Mouse (Mus musculus): Measurements from ENCODE around the gene Akr1b3. TPM values are rescaled to one million over a fixed set of nuclear protein-coding genes. Genes with fewer than 3 reads are reported as not detected.
"Not testable (repeated sequence)": the region's sequence is repeated elsewhere in the genome, so short reads cannot be mapped to it uniquely, and the experiment has no call there.

The Akr1b3 gene
- total RNA-seq, 2 experiments from 2014 or later, result 38.7 to 42.2 TPM

- DNase-seq (ENCODE audit: extremely low spot score in 1 of 2, low spot score in 1 of 2), result not testable (repeated sequence)
These were observed 14.5 kb upstream of the Akr1b3 start for GRCm38 (mm10) chr6:34331804-34332203.

GRCm38 (mm10) chr6:34331379-34331778 lies 14.1 kb upstream of the Akr1b3 start:
- DNase-seq (ENCODE audit: extremely low spot score in 1 of 2, low spot score in 1 of 2), result no peak

GRCm38 (mm10) chr6:34322121-34322520 lies 4.8 kb upstream of the Akr1b3 start:
- DNase-seq (ENCODE audit: extremely low spot score in 1 of 2, low spot score in 1 of 2), result no peak

GRCm38 (mm10) chr6:34318636-34319035 lies 1.4 kb upstream of the Akr1b3 start:
- DNase-seq (ENCODE audit: extremely low spot score in 1 of 2, low spot score in 1 of 2), result no peak

GRCm38 (mm10) chr6:34318172-34318571 lies 894 bp upstream of the Akr1b3 start:
- DNase-seq (ENCODE audit: extremely low spot score in 1 of 2, low spot score in 1 of 2), result no peak

GRCm38 (mm10) chr6:34313921-34314320 lies 3.4 kb downstream of the Akr1b3 start:
- DNase-seq (ENCODE audit: extremely low spot score in 1 of 2, low spot score in 1 of 2), result no peak

GRCm38 (mm10) chr6:34313386-34313785 lies 3.9 kb downstream of the Akr1b3 start:
- DNase-seq (ENCODE audit: extremely low spot score in 1 of 2, low spot score in 1 of 2), result no peak

GRCm38 (mm10) chr6:34310023-34310595 lies 7.2 kb downstream of the Akr1b3 start:
- DNase-seq (ENCODE audit: extremely low spot score in 1 of 2, low spot score in 1 of 2), result no peak

GRCm38 (mm10) chr6:34309526-34309925 lies 7.8 kb downstream of the Akr1b3 start:
- no peak for DNase-seq (ENCODE audit: extremely low spot score in 1 of 2, low spot score in 1 of 2)

GRCm38 (mm10) chr6:34306797-34307196 lies 10.5 kb downstream of the Akr1b3 start:
- no peak for DNase-seq (ENCODE audit: extremely low spot score in 1 of 2, low spot score in 1 of 2)

GRCm38 (mm10) chr6:34304675-34305241 lies 12.5 kb downstream of the Akr1b3 start:
- DNase-seq (ENCODE audit: extremely low spot score in 1 of 2, low spot score in 1 of 2), result no peak

- DNase-seq (ENCODE audit: extremely low spot score in 1 of 2, low spot score in 1 of 2), result no peak
These were observed 20.2 kb downstream of the Akr1b3 start for GRCm38 (mm10) chr6:34297055-34297454.

GRCm38 (mm10) chr6:34295437-34295836 lies 21.8 kb downstream of the Akr1b3 start:
- DNase-seq (ENCODE audit: extremely low spot score in 1 of 2, low spot score in 1 of 2), result no peak

- DNase-seq (ENCODE audit: extremely low spot score in 1 of 2, low spot score in 1 of 2), result peak; percentile 59 to 60
These were observed 24.3 kb downstream of the Akr1b3 start for GRCm38 (mm10) chr6:34292882-34293487.

- DNase-seq (ENCODE audit: extremely low spot score in 1 of 2, low spot score in 1 of 2), result peak in 1 of 2 experiments; percentile 29
These were observed 24.9 kb downstream of the Akr1b3 start for GRCm38 (mm10) chr6:34292196-34292881.

GRCm38 (mm10) chr6:34290681-34291080 lies 26.6 kb downstream of the Akr1b3 start:
- DNase-seq (ENCODE audit: extremely low spot score in 1 of 2, low spot score in 1 of 2), result no peak

- DNase-seq (ENCODE audit: extremely low spot score in 1 of 2, low spot score in 1 of 2), result no peak
These were observed 27.2 kb downstream of the Akr1b3 start for GRCm38 (mm10) chr6:34290091-34290490.

GRCm38 (mm10) chr6:34288098-34288497 lies 29.2 kb downstream of the Akr1b3 start:
- no peak for DNase-seq (ENCODE audit: extremely low spot score in 1 of 2, low spot score in 1 of 2)

GRCm38 (mm10) chr6:34286841-34287240 lies 30.4 kb downstream of the Akr1b3 start:
- DNase-seq (ENCODE audit: extremely low spot score in 1 of 2, low spot score in 1 of 2), result no peak

- no peak for DNase-seq (ENCODE audit: extremely low spot score in 1 of 2, low spot score in 1 of 2)
These were observed 38.9 kb downstream of the Akr1b3 start for GRCm38 (mm10) chr6:34278385-34278784.

- DNase-seq (ENCODE audit: extremely low spot score in 1 of 2, low spot score in 1 of 2), result peak; percentile 29 to 59
These were observed 39.6 kb downstream of the Akr1b3 start for GRCm38 (mm10) chr6:34277665-34278064.

All from layer of hippocampus, postnatal 25 days (tissue).